ENCODE assay signal across 20 mouse cellular contexts in genomic region chr5:144218061-144218460, GRCm38 (mm10). TPM values are rescaled to one million over a fixed set of nuclear protein-coding genes. Genes with fewer than 3 reads are reported as not detected.
A peak's percentile ranks its signal among the peaks of the same experiment; 100 is the strongest.
DNase-seq lines count a peak whose midpoint lies in the region; ATAC-seq lines count a peak whose summit lies in the region.
"Had no signal": no experiment of that assay in that cellular context is flagged by ENCODE, and none has a peak within 500 bp of the region (broad histone marks: within the 10 kb centered on the region; RNA-seq: fewer than 3 reads in every experiment).

No protein-coding gene starts in this region.

- H3K27me3 ChIP-seq in neural tube, embryonic 11.5 days (ENCODE audit: control insufficient read depth, insufficient read depth, low read length): no peaks in the 10 kb centered on the region
- H3K27me3 ChIP-seq: embryonic facial prominence, embryonic 13.5 days; embryonic facial prominence, embryonic 15.5 days; forebrain, embryonic 12.5 days had no signal

- peaks cover 5% of the 10 kb centered on the region for H3K4me1 ChIP-seq in neural tube, embryonic 11.5 days (ENCODE audit: control insufficient read depth, insufficient read depth, low read length)

- no peaks in the 10 kb centered on the region for H3K36me3 ChIP-seq in neural tube, embryonic 11.5 days (ENCODE audit: control insufficient read depth, insufficient read depth, low read length)

- no peak overlapping the region for H3K9ac ChIP-seq in neural tube, embryonic 11.5 days (ENCODE audit: low read length)
- H3K9ac ChIP-seq: embryonic facial prominence, embryonic 13.5 days; embryonic facial prominence, embryonic 15.5 days; forebrain, embryonic 12.5 days had no signal

- no peak overlapping the region for H3K4me2 ChIP-seq in neural tube, embryonic 11.5 days (ENCODE audit: low read depth)
- H3K4me2 ChIP-seq: embryonic facial prominence, embryonic 13.5 days; embryonic facial prominence, embryonic 15.5 days; forebrain, embryonic 12.5 days had no signal

- no peak for ATAC-seq in neural tube, embryonic 11.5 days (ENCODE audit: insufficient read depth, low FRiP score, low TSS enrichment)
- ATAC-seq: forebrain, embryonic 14.5 days; forebrain, embryonic 16.5 days had no signal

- peak; percentile 49 for DNase-seq in adrenal gland, adult 2 months
- DNase-seq in adrenal gland, adult 8-10 months: no peak
- DNase-seq in adrenal gland, postnatal 36 days: peak; percentile 39 to 62
- no peak for DNase-seq in adrenal gland, postnatal 10 days
- peak; percentile 26 for DNase-seq in cerebellum, adult 9-10 months
- no peak for DNase-seq in cerebellum, postnatal 36 days
- peak; percentile 4 for DNase-seq in neural tube, embryonic 11.5 days (ENCODE audit: low spot score)
- DNase-seq in neural tube, embryonic 10.5 days (ENCODE audit: extremely low spot score, low spot score): no peak
- DNase-seq: cerebellum, postnatal 25 days; embryo, embryonic 11 days; gastrocnemius, adult 2 months; gastrocnemius, postnatal 10 days had no signal

- H3K9me3 ChIP-seq in neural tube, embryonic 11.5 days (ENCODE audit: control insufficient read depth, low read length): no peaks in the 10 kb centered on the region
- H3K9me3 ChIP-seq: embryonic facial prominence, embryonic 13.5 days; embryonic facial prominence, embryonic 15.5 days; forebrain, embryonic 10.5 days; forebrain, embryonic 12.5 days had no signal

- 91% methylated on average over 7 of the region's 7 CpGs for WGBS in neural tube, embryonic 11.5 days

- H3K4me3 ChIP-seq in neural tube, embryonic 11.5 days (ENCODE audit: low read depth, low read length): no peak overlapping the region
- H3K4me3 ChIP-seq: embryonic facial prominence, embryonic 13.5 days; embryonic facial prominence, embryonic 15.5 days; erythroblast, embryonic 14.5 days; forebrain, embryonic 10.5 days; forebrain, embryonic 12.5 days; gastrocnemius, adult 2 months had no signal

- H3K27ac ChIP-seq in neural tube, embryonic 11.5 days (ENCODE audit: low read depth, low read length): no peak overlapping the region
- H3K27ac ChIP-seq: embryonic facial prominence, embryonic 13.5 days; embryonic facial prominence, embryonic 15.5 days; forebrain, embryonic 10.5 days; forebrain, embryonic 12.5 days; gastrocnemius, adult 2 months had no signal

RNA-seq across cellular contexts. Expression of gene Tecpr1, which starts 5.4 kb away (rescaled TPM):
- total RNA-seq in adrenal gland, adult 2 months (2021): 100 to 1,000 TPM in 1 of 2 experiments, 10 to 100 TPM in 1; 77.8 to 125 TPM
- 130 and 135 TPM in 2 replicates for polyA plus RNA-seq in adrenal gland, adult 2 months (2012; rRNA removed)
- total RNA-seq in adrenal gland, adult 8-10 months (2022): 100 to 1,000 TPM; 113 to 201 (median 148) TPM
- 100 to 1,000 TPM in 1 of 2 experiments, 10 to 100 TPM in 1; 92.8 to 111 TPM for total RNA-seq in adrenal gland, postnatal 36 days (2021)
- 10 to 100 TPM; 56.9 to 67.2 TPM for total RNA-seq in adrenal gland, postnatal 10 days (2021)
- 18.4 and 18.6 TPM in 2 replicates for polyA plus RNA-seq in neural tube, embryonic 11.5 days (2014; fragmentation: Nextera tagmentation; extraction: Ambion mirVana)

RNA-seq across cellular contexts. Expression of gene Bri3, which starts 26.2 kb away (rescaled TPM):
- 100 to 1,000 TPM; 127 TPM for total RNA-seq in adrenal gland, adult 2 months (2021)
- 248 and 377 TPM in 2 replicates for polyA plus RNA-seq in adrenal gland, adult 2 months (2012; rRNA removed)
- 100 to 1,000 TPM; 101 to 135 (median 118) TPM for total RNA-seq in adrenal gland, adult 8-10 months (2022)
- total RNA-seq in adrenal gland, postnatal 36 days (2021): 100 to 1,000 TPM; 115 to 151 TPM
- 100 to 1,000 TPM; 116 to 124 TPM for total RNA-seq in adrenal gland, postnatal 10 days (2021)
- polyA plus RNA-seq in neural tube, embryonic 11.5 days (2014; fragmentation: Nextera tagmentation; extraction: Ambion mirVana): 119 and 121 TPM in 2 replicates

RNA-seq across cellular contexts. Expression of gene Bhlha15, which starts 28.0 kb away (rescaled TPM):
- 1 to 10 TPM in 1 of 2 experiments, under 1 TPM in 1; 0.49 to 1.0 TPM for total RNA-seq in adrenal gland, adult 2 months (2021)
- polyA plus RNA-seq in adrenal gland, adult 2 months (2012; rRNA removed): 0.69 and 0.88 TPM in 2 replicates
- total RNA-seq in adrenal gland, adult 8-10 months (2022): 1 to 10 TPM in 3 of 4 experiments, under 1 TPM in 1; 0.61 to 3.0 (median 2.3) TPM
- under 1 TPM; 0.69 to 0.86 TPM for total RNA-seq in adrenal gland, postnatal 36 days (2021)
- total RNA-seq in adrenal gland, postnatal 10 days (2021): under 1 TPM; 0.66 to 0.97 TPM
- 0.08 TPM in 1 of 2 replicates, not detected in the other for polyA plus RNA-seq in neural tube, embryonic 11.5 days (2014; fragmentation: Nextera tagmentation; extraction: Ambion mirVana)
- total RNA-seq: gastrocnemius, adult 2 months had no signal
- polyA plus RNA-seq: C2C12; erythroblast, embryonic 14.5 days had no signal

Comparison
In these comparisons a context has a peak if more than half of its experiments do, and no peak if none do; other contexts are left out.
1. DNase-seq: peak in adrenal gland, adult 2 months (single experiment), adrenal gland, postnatal 36 days (2 of 2), cerebellum, adult 9-10 months (single experiment) and neural tube, embryonic 11.5 days (single experiment); none in adrenal gland, adult 8-10 months (single experiment), adrenal gland, postnatal 10 days (single experiment), cerebellum, postnatal 36 days (0 of 2) and neural tube, embryonic 10.5 days (single experiment).